Mouse (Mus musculus): ENCODE measurements at regions not wholly inside any gene's neighbourhood (a gene's known extent, or its start where the extent isn't known, plus 50 kb on each side); places are given as distances from the start of the nearest gene placed in this dataset.
A peak's percentile ranks its signal among the peaks of the same experiment; 100 is the strongest.

- no peak for DNase-seq (ENCODE audit: low spot score in 2 of 2)
Observed at GRCm38 (mm10) chr2:46360049-46360712, 1243.0 kb upstream of the Zeb2 start.

- no peak for DNase-seq (ENCODE audit: low spot score in 2 of 2)
Observed at GRCm38 (mm10) chr2:46358225-46358624, 1241.0 kb upstream of the Zeb2 start.

DNA sequence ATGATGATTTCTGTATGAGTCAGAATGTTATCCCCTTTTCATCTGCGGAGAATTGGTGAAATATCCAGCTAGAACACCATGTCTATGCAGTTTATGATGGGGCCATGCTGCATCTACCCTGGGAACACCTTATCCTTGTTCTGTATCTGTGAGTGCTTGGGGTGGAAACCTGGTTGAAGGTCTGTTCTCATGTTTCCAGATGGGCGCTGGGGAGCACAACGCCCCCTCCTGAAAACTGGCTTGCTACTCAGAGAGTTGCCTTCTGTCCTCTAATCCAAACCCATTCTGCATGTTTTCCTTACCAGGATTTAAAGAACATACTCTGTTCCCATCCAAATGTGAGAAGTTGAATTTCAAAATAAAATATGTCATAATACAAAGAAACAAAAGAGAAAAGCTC is 1239.5 kb upstream of the Zeb2 start:
- DNase-seq (ENCODE audit: low spot score in 2 of 2): no peak

DNA sequence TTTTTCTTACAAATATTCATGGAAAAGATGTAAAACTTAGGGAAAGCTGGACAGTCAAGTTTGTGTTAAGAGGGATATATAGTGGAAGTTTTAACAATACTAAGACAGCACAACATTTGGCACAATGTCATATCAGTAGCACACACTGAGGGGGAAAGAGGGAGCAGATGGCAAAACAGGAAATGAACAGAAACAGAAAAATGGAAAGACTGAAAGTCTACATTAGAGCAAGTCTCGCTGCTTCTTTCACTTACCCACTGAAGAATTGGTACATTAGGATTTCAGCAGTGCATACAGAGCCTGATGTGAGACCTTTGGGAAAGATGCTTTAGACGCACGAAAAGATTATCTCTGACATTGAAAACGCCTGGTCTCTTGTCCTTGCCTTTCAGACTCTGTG is 1223.5 kb upstream of the Zeb2 start:
- no peak for DNase-seq (ENCODE audit: low spot score in 2 of 2)

DNA sequence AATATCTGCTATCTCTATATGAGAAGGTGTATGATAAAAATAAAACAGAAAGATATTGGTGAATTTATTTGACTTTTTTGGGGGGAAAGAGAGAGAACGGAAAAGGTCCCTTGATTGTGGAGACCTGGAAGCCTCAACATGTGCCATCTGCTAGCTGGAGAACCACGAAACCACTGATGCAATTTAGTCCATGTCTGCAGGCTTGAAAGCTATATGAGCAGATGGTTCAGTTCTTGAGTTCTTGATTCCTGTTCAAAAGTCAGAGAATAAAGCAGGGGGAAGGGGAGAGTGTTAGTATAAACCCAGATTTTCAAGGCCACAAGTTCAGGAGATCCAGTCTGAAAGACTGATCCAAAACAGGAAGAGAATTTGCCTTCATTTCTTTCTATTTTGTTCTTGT is 1199.5 kb upstream of the Zeb2 start:
- DNase-seq (ENCODE audit: low spot score in 2 of 2): no peak

DNA sequence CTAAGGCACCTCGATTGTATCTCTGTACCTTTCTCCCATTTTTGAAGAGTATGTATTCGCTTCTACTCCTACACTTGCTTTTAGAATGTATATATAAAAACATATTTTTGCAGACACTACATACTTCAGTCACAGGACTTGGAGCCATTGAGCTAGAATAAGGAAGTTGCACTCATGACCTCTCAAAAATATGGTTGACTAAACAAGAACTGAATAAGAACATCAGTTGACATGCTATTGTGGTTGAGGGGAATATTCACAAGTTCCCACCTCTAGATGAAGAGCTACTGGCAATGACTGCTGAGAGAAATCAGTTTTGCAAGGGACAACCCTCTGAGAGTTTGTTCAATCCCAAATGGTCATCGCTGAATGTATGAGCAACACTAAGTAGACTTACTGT is 1198.0 kb upstream of the Zeb2 start:
- DNase-seq (ENCODE audit: low spot score in 2 of 2): peak in 1 of 2 experiments; percentile 11

DNA sequence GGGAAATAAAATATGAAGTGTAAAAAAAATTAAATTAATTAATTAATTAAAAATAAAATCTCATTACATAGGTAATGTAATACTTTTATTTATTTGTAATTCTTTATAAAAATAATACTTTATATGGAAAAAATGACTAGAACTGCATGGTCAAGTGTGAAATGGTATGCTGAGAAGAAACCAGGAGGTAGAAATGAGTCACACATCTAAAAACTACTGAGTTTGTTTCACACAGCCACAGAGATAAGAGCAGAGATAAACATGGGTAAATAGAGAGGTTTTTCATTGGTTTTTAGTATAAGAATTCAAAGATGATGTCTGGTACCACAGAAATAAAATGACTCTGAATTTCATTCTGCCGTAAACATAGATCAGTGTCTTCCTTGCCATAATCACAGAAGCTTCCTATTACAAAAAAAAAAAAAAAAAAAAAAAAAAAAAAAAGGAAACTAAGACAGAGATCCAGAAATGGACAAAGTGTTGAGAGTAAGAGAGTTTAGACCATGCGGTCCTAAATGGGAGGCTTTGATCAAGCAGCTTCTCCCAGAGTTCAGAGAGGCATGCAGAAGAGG is 1190.5 kb upstream of the Zeb2 start:
- DNase-seq (ENCODE audit: low spot score in 2 of 2): no peak

DNA sequence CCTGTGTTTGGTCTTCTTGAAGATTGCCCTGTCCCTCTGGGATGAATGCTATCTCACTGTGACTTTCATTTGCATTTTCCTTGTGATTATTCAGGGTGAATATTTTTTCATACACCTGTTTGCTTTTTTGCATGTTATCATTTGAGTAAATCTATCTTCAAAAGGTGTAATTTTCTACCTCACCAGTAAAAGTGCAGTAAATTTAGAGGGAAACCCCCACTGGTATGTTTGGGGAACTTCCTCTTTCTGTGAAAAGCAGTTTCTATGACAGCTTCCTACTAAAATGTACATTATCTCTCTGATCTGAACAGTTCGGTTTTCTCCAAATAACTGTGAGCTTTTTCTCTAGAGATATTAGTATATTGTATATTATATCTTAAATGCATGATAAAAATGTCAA is 1185.4 kb upstream of the Zeb2 start:
- DNase-seq (ENCODE audit: low spot score in 2 of 2): peak; percentile 26 to 40

DNA sequence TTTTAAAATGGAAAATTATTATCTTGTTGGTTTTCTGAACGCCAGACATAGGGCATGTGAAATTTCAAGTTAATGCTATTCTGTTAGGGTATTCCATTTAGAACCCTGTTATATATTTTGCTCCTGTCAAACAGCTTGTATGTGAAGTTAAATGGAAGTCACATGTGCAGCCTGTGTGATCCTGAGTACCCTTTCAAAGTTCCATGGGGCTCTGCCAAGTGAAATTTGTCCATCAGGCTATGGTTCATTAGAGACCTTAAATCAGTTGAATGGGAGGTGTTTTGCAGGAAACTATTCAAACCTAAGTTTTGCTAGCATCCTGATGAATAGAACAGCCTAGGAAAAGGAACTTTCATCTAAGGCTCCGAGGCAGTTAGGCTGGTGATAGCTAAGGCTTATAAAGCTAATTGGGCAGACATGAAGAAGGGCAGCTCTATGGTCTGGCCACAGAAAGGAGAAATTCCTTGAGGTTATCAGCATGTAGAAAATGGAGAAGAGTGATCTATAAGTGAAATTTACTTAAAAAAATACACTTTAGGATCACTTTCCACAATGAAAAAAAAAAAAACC is 1180.2 kb upstream of the Zeb2 start:
- no peak for DNase-seq (ENCODE audit: low spot score in 2 of 2)

GRCm38 (mm10) chr2:46283929-46284598 is 1166.9 kb upstream of the Zeb2 start:
- no peak for DNase-seq (ENCODE audit: low spot score in 2 of 2)

DNA sequence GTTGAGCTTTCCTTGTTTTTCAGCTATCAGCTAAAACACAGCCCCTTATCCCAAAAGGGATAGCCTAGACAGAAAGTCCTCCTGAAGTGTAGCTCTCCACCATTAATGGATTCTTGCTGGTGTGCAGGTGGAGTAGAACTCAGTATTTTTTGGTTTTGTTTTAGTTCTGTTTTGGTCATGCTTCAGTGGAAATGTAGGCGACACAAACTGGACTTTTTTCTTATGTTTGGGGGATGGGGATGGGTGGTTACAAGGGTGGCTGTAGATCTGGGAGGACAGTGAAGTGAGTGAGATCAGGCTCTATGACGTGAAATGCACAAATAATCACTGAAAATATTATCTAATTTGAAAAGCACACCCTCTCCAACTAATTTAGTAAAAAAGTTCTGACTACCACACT is 1163.6 kb upstream of the Zeb2 start:
- no peak for DNase-seq (ENCODE audit: low spot score in 2 of 2)

GRCm38 (mm10) chr2:46261618-46262017 is 1144.4 kb upstream of the Zeb2 start:
- DNase-seq (ENCODE audit: low spot score in 2 of 2): no peak

DNA sequence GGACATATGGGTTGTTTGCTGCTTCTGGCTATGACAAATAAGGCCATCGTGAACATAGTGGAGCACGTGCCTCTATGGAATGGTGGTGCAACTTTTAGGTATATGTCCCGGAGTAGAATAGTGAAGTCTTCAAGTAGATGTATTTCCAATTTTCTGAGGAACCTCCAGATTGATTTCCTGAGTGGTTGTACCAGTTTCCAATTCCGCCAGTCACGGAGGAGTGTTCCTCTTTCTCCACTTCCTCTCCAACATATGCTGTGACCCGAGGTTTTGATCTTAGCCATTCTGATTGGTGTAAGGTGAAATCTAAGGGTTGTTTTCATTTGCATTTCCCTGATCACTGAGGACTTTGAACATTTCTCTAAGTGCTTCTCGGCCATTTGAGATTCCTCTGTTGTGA is 1134.4 kb upstream of the Zeb2 start:
- DNase-seq (ENCODE audit: low spot score in 2 of 2): no peak

DNA sequence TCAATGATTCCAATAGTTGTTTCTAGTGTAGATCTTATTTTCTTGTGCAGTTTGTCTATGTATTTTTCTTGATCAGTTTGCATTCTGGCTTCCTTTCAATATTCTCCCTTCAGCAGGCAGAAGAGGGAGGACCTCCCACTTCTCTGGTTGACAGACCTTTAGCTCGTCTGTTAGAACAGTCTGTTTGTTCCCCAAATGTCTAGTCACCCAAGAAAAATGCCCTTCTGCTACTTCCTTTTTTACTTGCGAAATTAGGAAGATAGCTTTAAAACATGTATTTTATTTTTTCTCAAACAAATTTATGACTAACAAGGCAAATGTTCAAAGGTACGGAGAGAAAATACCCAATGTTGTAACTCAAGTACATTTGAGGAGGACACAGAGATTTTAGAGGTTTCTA is 1128.5 kb upstream of the Zeb2 start:
- peak; percentile 39 to 41 for DNase-seq (ENCODE audit: low spot score in 2 of 2)

DNA sequence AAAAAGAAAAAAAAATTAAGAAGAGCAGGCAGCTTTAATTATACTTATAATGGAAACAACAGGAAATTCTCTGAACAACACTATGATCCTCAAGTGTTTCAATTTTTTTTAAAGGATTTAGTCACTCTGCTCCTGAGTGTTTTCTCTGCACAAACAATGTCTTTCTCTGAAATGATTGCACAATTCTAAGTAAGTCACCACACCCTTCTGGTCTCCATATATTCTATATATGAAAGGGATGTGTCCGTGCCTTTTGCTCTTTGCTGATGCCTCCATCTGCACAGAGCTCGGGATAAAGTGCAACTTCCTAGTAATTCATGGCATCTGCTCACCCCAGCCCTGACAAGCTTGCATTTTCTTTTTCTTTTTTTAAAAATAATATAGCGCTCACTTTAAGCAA is 1127.5 kb upstream of the Zeb2 start:
- DNase-seq (ENCODE audit: low spot score in 2 of 2): no peak

GRCm38 (mm10) chr2:46242806-46243205 is 1125.6 kb upstream of the Zeb2 start:
- no peak for DNase-seq (ENCODE audit: low spot score in 2 of 2)

DNA sequence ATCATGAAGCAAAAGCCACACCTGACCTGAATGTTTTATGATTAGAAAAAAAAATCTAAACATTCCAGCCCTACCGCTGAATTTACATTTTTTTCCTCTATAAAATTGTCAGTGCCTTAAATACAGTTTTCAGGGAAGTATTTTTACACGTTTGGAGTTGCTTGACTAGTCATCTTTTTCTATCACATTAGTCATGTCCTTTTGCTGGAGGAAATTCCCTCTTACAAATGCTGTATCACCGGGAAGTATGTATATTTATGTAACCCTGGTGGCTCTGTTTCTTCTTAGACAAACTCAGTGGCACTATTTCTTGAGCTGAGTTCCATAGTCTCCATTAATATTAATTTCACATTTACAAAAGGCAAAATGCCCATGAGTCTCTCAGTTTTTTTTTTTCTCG is 1122.7 kb upstream of the Zeb2 start:
- DNase-seq (ENCODE audit: low spot score in 2 of 2): no peak

DNA sequence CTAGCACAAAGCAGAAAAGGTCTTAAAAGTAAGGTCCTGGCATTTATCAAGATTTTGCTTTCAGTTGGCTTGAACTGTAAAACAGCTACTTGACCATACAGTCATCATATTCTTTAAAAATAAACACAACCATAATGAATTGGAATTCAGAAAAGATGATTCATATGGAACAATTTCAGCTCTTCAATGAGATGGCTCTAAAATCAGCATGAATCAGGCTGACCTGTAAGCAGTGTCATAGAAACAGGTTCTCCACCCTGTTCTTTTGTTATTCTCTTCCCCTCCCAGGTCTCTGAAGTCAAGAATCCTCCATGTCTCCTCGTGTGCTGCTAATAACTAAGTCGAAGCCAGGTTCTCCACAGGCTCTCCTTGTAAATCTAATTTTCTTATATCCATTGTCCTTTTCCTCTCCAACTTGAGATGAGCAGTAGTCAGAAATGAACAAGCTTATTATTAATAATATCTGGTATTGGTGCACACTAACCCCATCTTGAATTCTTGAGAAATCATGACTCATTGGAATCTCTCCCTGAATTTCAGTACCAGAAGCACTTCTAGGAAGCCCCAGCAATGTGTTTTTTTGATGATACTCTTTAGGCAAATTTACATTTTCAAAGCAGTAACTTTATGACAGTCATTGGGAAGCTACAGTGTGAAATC is 1113.7 kb upstream of the Zeb2 start:
- no peak for DNase-seq (ENCODE audit: low spot score in 2 of 2)

DNA sequence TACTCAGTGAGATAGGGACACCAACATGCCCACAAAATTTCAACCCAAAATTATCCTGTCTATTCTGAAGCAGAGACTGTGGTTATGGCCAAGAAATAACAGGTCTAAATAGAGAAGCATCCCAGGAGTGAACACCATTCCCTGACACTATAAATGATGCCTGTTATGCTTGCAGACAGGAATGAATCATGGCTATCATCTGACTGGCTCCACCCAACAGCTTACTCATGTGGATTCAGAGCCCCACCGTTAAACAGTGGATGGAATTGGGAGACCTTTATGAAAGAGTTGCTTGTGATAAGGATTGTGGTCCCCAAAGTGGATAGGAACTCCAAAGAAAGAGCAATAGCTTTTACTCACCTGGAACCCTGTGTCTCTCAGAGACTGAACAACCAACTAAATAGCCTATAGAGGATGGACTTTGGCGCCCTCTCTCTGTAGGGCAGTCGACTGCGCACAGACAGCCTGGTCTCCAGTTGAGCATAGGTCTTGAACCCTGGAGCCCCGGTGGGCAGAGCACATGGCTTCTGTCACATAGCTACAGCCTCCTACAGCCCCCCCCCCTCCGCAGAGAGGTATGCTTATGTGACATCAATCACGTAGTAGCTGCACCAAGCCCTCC is 1101.3 kb upstream of the Zeb2 start:
- DNase-seq (ENCODE audit: low spot score in 2 of 2): peak in 1 of 2 experiments; percentile 3

- DNase-seq (ENCODE audit: low spot score in 2 of 2): no peak
Observed at GRCm38 (mm10) chr2:46199341-46199740, 1082.1 kb upstream of the Zeb2 start.

- no peak for DNase-seq (ENCODE audit: low spot score in 2 of 2)
Observed at GRCm38 (mm10) chr2:46187265-46187888, 1070.2 kb upstream of the Zeb2 start.

- DNase-seq (ENCODE audit: low spot score in 2 of 2): no peak
Observed at GRCm38 (mm10) chr2:46183241-46183640, 1066.0 kb upstream of the Zeb2 start.

All from spleen, postnatal 36 days (tissue).